ENCODE assay signal across 26 mouse cellular contexts in the genomic region with DNA sequence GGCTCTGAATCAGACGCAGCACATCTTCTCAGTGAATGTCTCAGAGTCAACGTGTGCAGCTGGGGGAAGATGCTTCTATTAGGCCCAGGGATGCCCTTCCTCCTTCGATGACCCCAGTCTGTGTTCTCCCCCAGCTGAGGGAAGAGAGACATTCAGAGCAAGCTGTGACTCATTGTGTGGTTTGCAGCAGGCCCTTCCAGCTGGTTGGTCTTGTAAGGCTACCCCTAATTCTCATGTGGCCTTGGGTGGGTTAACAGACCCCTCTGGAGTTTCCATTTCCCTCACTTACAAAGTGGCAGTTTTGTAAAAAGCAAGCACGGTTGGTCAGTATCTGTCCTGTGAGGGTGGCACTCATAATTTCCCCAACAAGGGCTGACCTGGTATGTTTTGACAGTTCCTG.
"Had no signal": no experiment of that assay in that cellular context is flagged by ENCODE, and none has a peak within 500 bp of the region (broad histone marks: within the 10 kb centered on the region; RNA-seq: fewer than 3 reads in every experiment).

No protein-coding gene starts in this region.

- H3K27ac ChIP-seq: kidney, embryonic 15.5 days; layer of hippocampus, adult 2 months; left cerebral cortex, adult 2 months; limb, embryonic 12.5 days; limb, embryonic 15.5 days; liver, embryonic 14.5 days; lung, embryonic 15.5 days; midbrain, embryonic 12.5 days; midbrain, embryonic 15.5 days; neural tube, embryonic 13.5 days; stomach, postnatal 0 days had no signal

- H3K4me3 ChIP-seq: kidney, embryonic 15.5 days; layer of hippocampus, adult 2 months; left cerebral cortex, adult 2 months; limb, embryonic 12.5 days; limb, embryonic 15.5 days; lung, embryonic 15.5 days; midbrain, embryonic 12.5 days; midbrain, embryonic 15.5 days; neural tube, embryonic 13.5 days had no signal

- H3K27me3 ChIP-seq: kidney, embryonic 15.5 days; limb, embryonic 12.5 days; limb, embryonic 15.5 days; lung, embryonic 15.5 days; midbrain, embryonic 12.5 days; midbrain, embryonic 15.5 days; neural tube, embryonic 13.5 days had no signal

- DNase-seq: kidney, adult 2 months; kidney, postnatal 14 days; layer of hippocampus, adult 9-11 months; layer of hippocampus, postnatal 36 days; left cerebral cortex, postnatal 4 days; lung, adult 18-20 months; lung, postnatal 10 days; lung, postnatal 4 days; right cerebral cortex, adult 18-20 months; right cerebral cortex, postnatal 14 days; right cerebral cortex, postnatal 4 days; thymus, adult 2 months; thymus, postnatal 14 days; thymus, postnatal 4 days had no signal

- H3K4me2 ChIP-seq: kidney, embryonic 15.5 days; limb, embryonic 12.5 days; limb, embryonic 15.5 days; liver, embryonic 11.5 days; lung, embryonic 15.5 days; midbrain, embryonic 12.5 days; midbrain, embryonic 15.5 days; neural tube, embryonic 13.5 days had no signal

- ATAC-seq: midbrain, embryonic 15.5 days had no signal

- H3K36me3 ChIP-seq: kidney, embryonic 15.5 days; limb, embryonic 12.5 days; limb, embryonic 15.5 days; lung, embryonic 15.5 days; midbrain, embryonic 12.5 days; midbrain, embryonic 15.5 days; neural tube, embryonic 13.5 days had no signal

- H3K9ac ChIP-seq: kidney, embryonic 15.5 days; limb, embryonic 12.5 days; limb, embryonic 15.5 days; liver, embryonic 14.5 days; lung, embryonic 15.5 days; midbrain, embryonic 12.5 days; midbrain, embryonic 15.5 days; neural tube, embryonic 13.5 days had no signal

- H3K4me1 ChIP-seq: midbrain, embryonic 12.5 days; midbrain, embryonic 15.5 days; neural tube, embryonic 13.5 days had no signal

- H3K9me3 ChIP-seq: kidney, embryonic 15.5 days; limb, embryonic 15.5 days; midbrain, embryonic 12.5 days; midbrain, embryonic 15.5 days; neural tube, embryonic 13.5 days had no signal
